Mouse (Mus musculus) right cerebral cortex, postnatal 10 days (tissue): ENCODE measurements around the gene Idh2.
"Not testable (repeated sequence)": the region's sequence is repeated elsewhere in the genome, so short reads cannot be mapped to it uniquely, and the experiment has no call there.

Experiments used
- DNase-seq, 2 experiments: peaks; one replicate each; pipeline ENCODE4 v3.0.0; 2021; ENCODE audit warnings: low spot score in 2 of 2

The Idh2 gene

GRCm38 (mm10) chr7:80115224-80115590 lies at the start of gene Idh2:
Gene Idh2 (minus strand): TSS chr7:80115392.
- DNase-seq: peak; percentile 93 to 94

GRCm38 (mm10) chr7:80160945-80161306 lies 45.7 kb upstream of the Idh2 start:
- peak; percentile 48 to 52 for DNase-seq

- DNase-seq: peak in 1 of 2 experiments; percentile 28
Observed at GRCm38 (mm10) chr7:80160293-80160944, 45.2 kb upstream of the Idh2 start.

- DNase-seq: no peak
Observed at GRCm38 (mm10) chr7:80158496-80159268, 43.5 kb upstream of the Idh2 start.

- DNase-seq: peak in 1 of 2 experiments; percentile 41
Observed at GRCm38 (mm10) chr7:80156711-80157227, 41.6 kb upstream of the Idh2 start.

- no peak for DNase-seq
Observed at GRCm38 (mm10) chr7:80154689-80155088, 39.5 kb upstream of the Idh2 start.

GRCm38 (mm10) chr7:80152756-80153155 lies 37.6 kb upstream of the Idh2 start:
- DNase-seq: no peak

- no peak for DNase-seq
Observed at GRCm38 (mm10) chr7:80152152-80152551, 37.0 kb upstream of the Idh2 start.

- DNase-seq: peak; percentile 87
Observed at GRCm38 (mm10) chr7:80149356-80149755, 34.2 kb upstream of the Idh2 start.

- DNase-seq: no peak
Observed at GRCm38 (mm10) chr7:80146077-80146476, 30.9 kb upstream of the Idh2 start.

GRCm38 (mm10) chr7:80144695-80145094 lies 29.5 kb upstream of the Idh2 start:
- DNase-seq: no peak

GRCm38 (mm10) chr7:80143331-80144273 lies 28.4 kb upstream of the Idh2 start:
- peak; percentile 85 to 92 for DNase-seq

- DNase-seq: peak; percentile 78 to 84
Observed at GRCm38 (mm10) chr7:80140815-80141214, 25.6 kb upstream of the Idh2 start.

GRCm38 (mm10) chr7:80138375-80138774 lies 23.2 kb upstream of the Idh2 start:
- DNase-seq: no peak

GRCm38 (mm10) chr7:80135173-80135532 lies 20.0 kb upstream of the Idh2 start:
- no peak for DNase-seq

GRCm38 (mm10) chr7:80134454-80135172 lies 19.4 kb upstream of the Idh2 start:
- DNase-seq: peak; percentile 89 to 92

- DNase-seq: peak; percentile 40 to 61
Observed at GRCm38 (mm10) chr7:80132541-80132940, 17.3 kb upstream of the Idh2 start.

- DNase-seq: not testable (repeated sequence)
Observed at GRCm38 (mm10) chr7:80131315-80131714, 16.1 kb upstream of the Idh2 start.

- no peak for DNase-seq
Observed at GRCm38 (mm10) chr7:80130344-80131055, 15.3 kb upstream of the Idh2 start.

GRCm38 (mm10) chr7:80129278-80129677 lies 14.1 kb upstream of the Idh2 start:
- DNase-seq: no peak

- DNase-seq: no peak
Observed at GRCm38 (mm10) chr7:80123672-80124071, 8.5 kb upstream of the Idh2 start.
